Mouse (Mus musculus) central nervous system, embryonic 14 days (tissue): ENCODE results near the gene Cdc37l1. TPM values are rescaled to one million over a fixed set of nuclear protein-coding genes. Genes with fewer than 3 reads are reported as not detected.

Experiments
- polyA plus RNA-seq: library from polyadenylated mRNA; depleted of rRNA; stranded (reverse); fragments of >200 nt; gene quantifications from 2 replicates; pipeline ENCODE4 v1.2.3, GENCODE M21; 2012; rRNA removed

The Cdc37l1 gene
- polyA plus RNA-seq, result 44.2 and 50.4 TPM in 2 replicates

GRCm38 (mm10) chr19:28990194-28990589 lies at the start of gene Cdc37l1:
Gene Cdc37l1 (plus strand): TSS chr19:28990352.

DNA sequence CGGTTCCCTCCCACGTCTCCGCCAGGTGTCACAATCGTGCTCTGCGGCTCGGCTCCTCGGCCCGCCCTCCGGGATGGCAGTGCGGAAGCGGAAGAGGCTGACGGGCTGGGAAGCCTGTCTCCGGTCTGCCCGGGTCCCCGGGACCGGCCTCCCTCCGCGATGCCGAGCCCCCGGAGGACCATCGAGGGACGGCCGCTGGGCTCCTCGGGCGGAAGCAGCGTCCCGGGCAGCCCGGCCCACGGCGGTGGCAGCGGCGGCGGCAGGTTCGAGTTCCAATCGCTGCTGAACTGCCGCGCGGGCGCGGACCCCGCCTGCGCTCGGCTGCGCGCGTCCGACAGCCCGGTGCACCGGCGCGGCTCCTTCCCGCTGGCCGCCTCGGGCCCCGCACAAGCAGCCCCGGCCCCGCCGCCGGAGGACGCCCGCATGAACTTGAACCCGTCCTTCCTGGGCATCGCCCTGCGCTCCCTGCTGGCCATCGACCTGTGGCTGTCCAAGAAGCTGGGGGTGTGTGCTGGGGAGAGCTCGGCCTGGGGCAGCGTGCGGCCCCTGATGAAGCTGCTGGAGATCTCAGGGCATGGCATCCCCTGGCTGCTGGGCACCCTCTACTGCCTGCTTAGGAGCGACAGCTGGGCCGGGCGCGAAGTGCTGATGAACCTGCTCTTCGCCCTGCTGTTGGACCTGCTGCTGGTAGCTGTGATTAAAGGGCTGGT lies 26.2 kb upstream of the Cdc37l1 start, which contains the start of gene Plpp6:
Gene Plpp6 (plus strand): TSS at position 112 of the 710 bp plus-strand sequence.

GRCm38 (mm10) chr19:28967652-28968051 lies 22.5 kb upstream of the Cdc37l1 start, which contains the start of gene 4430402I18Rik:
Gene 4430402I18Rik (minus strand): TSS chr19:28967800.

DNA sequence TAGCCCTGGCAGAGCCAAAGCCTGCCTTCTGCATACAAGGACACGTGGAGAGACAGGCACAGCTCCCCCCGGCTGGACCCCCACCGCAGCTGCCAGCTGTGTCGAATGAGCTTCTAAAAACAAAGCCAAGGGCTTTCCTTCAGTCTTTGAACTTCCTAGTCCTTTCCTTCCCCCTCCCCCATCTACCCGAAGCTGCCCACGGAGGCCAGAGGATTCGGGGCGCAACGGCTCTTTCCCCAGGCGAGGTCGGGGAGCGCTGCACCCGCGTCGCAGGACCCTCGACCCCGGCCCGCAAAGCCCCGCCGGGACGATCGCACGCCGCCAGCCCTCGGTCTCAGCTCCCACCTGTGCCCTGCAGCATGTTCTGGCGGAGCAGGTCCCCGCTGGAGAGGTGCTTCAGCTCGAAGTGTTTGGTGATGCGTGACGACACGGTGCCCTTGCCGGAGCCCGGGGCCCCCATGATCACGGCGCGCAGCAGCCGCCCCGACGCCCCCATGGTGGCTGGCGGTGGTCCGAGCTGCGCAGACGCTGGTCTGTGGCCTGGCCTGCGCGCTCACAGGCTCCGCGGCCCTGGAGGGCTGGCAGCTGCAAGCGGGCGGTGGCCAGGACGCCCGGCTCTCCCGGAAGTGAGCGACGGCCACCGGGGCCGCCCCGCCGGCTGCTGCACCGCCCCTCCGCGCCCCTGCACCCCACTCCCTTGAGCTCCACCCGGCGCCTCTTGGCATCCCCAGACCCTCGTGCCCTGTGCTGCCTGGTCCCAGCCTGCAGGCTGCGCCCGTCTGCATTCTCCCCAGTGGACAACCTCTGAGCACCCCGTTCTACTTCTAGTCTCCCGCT lies 57.4 kb downstream of the Cdc37l1 start, which contains the start of gene Ak3:
Gene Ak3 (minus strand): TSS at position 628 of the 837 bp plus-strand sequence.

Other genes with a start within 250 kb of the Cdc37l1 start
- gene Slc1a1, start 155.3 kb upstream of the Cdc37l1 start, polyA plus RNA-seq, result 14.2 and 14.9 TPM in 2 replicates
- 9.0 and 9.3 TPM in 2 replicates for gene Plpp6, start 26.4 kb upstream of the Cdc37l1 start, polyA plus RNA-seq
- gene 4430402I18Rik, start 22.6 kb upstream of the Cdc37l1 start, polyA plus RNA-seq, result 1.4 and 1.6 TPM in 2 replicates
- gene Ak3, start 57.6 kb downstream of the Cdc37l1 start, polyA plus RNA-seq, result 30.2 and 32.5 TPM in 2 replicates
- 18.9 and 21.5 TPM in 2 replicates for gene Rcl1, start 111.0 kb downstream of the Cdc37l1 start, polyA plus RNA-seq